Mouse (Mus musculus): ENCODE measurements at regions not wholly inside any gene's neighbourhood (a gene's known extent, or its start where the extent isn't known, plus 50 kb on each side); places are given as distances from the start of the nearest gene placed in this dataset.

- DNase-seq, result no peak
These were observed 53.5 kb upstream of the Ralgapa2 start for GRCm38 (mm10) chr2:146565693-146566092.

GRCm38 (mm10) chr2:146568171-146568842 lies 56.2 kb upstream of the Ralgapa2 start:
- no peak for DNase-seq

- DNase-seq, result no peak
These were observed 58.9 kb upstream of the Ralgapa2 start for GRCm38 (mm10) chr2:146571036-146571435.

DNA sequence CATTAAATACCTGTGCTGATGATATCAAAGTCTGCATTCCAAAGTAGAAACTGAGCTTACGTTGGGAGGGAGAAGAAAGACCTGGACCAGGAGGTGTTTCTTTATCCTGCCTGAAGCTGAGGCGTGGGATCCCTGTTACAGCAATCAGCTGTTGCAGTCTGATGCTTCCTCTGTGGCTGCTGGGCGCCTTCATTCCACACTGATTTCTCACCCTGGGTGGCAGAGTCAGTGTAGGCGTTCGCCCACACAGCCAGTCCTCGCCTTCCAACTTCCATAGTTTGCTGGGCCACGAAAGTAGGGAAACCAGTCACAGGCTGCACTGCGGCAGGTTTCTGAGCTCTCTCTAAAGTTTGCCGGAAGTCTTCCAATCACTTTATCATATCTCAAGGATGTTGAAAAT lies 59.7 kb upstream of the Ralgapa2 start:
- no peak for DNase-seq

GRCm38 (mm10) chr2:146575610-146576297 lies 63.6 kb upstream of the Ralgapa2 start:
- DNase-seq, result no peak

GRCm38 (mm10) chr2:146576298-146576905 lies 64.3 kb upstream of the Ralgapa2 start:
- no peak for DNase-seq

GRCm38 (mm10) chr2:146577096-146577495 lies 65.0 kb upstream of the Ralgapa2 start:
- no peak for DNase-seq

DNA sequence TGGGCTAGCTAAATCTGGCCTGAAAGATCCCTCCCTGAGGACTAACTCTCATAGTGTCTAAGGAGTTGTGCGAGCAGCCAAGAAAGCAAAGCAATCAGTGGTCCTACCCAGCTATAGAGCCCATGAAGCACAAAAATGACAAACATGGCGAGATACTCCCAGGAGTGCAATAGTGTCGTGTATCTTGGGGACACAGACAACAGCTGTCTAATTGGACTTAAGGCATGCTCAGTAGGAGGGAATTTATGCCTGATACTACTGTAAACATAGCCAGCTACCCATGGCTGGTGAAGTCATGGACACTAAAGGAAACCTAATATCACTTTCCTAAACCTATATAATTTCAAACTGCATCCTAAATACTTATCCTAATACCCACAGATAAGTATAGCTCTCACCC lies 69.1 kb upstream of the Ralgapa2 start:
- no peak for DNase-seq

- DNase-seq, result no peak
These were observed 71.8 kb upstream of the Ralgapa2 start for GRCm38 (mm10) chr2:146583807-146584388.

DNA sequence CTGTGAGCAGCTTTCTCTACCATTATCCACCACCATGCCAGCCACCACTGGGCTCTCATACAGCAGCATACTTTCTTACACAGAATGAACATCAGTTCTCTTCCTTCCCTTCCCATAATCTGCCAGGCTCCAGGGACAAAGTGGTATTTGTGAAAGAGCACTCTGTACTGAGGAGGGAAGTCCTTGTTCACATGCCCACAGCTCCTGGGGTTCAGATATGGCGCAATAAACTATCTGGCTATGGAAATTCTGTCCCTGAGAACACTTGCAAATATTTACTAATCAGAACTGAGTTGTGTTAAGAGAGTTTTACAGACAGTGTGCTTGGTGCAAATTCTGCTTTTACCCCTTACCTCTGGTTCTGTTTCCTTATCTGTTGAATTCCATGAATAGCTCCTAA lies 74.2 kb upstream of the Ralgapa2 start:
- no peak for DNase-seq

DNA sequence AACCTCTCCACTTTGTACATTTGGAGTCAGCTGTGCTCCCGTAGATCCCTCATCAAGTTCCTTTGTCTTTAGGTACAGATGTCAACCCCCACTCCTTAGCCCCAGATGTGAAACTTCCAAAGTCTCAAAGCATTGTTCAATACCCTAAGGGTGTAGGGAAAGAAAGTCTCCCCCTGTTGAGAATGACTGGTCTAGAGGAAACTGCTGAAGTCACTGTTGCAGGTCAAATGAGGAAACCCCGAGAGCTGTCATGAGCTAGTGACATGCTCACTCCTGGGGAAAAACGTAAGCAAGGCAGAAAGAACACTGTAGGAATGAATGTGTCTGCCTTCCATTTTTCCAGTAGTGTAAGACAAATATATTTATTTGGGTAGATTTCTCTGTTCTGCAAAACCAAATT lies 74.8 kb upstream of the Ralgapa2 start:
- no peak for DNase-seq

DNA sequence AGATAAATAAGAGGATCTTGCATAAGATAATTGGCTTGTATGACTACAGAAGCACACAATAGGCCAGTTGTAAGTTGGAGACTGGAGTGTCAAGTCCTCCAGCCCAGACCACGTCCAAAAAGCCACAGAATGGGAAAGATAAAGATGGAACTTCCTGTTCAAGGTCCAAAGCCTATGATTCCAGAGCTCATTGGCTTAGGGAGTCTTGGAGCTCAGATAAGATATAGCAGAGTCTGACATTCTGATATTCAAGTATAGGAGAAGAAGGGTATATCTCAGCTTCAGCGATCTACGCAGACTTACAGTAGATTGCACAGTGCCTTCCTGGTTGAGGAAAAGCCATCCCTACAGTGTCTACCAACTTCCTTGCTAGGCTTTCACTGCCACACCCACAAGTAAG lies 77.7 kb upstream of the Ralgapa2 start:
- no peak for DNase-seq

DNA sequence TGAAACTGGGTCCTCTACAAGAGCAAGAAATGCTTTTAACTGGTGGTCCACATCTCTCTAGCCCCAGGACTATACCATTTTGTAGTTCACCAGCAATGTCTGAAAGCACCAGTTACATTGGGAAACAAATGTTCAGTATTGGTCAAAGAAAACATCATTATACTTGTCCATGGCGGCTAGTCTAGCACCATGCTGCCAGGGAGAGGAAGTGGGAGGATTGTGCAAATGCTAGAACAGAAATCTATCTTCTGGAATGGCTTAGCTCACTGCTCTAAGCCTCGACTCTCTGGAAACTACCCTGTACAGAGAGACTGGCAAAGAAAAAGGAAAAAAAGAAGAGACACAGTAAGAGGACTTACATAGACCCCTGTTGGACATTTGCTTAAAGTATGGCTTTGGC lies 81.1 kb upstream of the Ralgapa2 start:
- DNase-seq, result no peak

GRCm38 (mm10) chr2:146594212-146594611 lies 82.1 kb upstream of the Ralgapa2 start:
- no peak for DNase-seq

DNA sequence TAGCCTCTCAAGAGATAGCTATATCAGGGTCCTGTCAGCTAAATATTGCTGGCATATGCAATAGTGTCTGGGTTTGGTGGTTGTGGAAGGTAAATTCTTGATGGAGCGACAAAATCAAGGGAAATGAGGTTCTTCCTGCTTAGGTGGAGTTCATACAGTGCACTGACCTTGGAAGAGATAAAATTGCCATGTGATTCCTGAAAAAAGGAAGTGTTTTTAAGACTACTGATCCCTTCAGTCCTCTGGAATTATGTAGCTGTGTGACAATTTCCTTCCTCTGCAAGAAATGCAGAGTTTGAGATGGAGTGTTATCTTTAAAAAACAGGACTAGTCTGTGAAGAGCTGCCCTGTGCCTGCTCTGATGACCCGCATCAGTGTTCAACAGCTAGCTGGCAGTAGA lies 83.5 kb upstream of the Ralgapa2 start:
- no peak for DNase-seq

DNA sequence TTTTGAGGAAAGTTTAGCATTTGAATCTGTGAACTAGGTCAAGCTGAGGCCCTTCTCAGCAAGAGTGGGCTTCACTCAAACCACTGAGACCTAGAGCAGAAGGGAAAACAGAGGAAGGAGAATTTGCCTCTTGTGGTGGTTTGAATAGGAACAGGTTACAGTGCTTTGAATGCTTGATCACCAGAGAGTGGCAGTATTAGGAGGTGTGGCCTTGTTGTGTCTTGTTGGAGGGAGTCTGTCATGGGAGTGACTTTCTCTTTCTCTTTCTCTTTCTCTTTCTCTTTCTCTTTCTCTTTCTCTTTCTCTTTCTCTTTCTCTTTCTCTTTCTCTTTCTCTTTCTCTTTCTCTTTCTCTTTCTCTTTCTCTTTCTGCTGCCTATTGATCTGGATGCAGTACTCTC lies 94.0 kb upstream of the Ralgapa2 start:
- no peak for DNase-seq

- no peak for DNase-seq
These were observed 98.8 kb upstream of the Ralgapa2 start for GRCm38 (mm10) chr2:146610896-146611295.

GRCm38 (mm10) chr2:146611886-146612521 lies 99.9 kb upstream of the Ralgapa2 start:
- DNase-seq, result peak; percentile 38

- DNase-seq, result peak; percentile 42
These were observed 100.6 kb upstream of the Ralgapa2 start for GRCm38 (mm10) chr2:146612522-146613288.

GRCm38 (mm10) chr2:146621167-146621566 lies 109.0 kb upstream of the Ralgapa2 start:
- peak; percentile 7 for DNase-seq

DNA sequence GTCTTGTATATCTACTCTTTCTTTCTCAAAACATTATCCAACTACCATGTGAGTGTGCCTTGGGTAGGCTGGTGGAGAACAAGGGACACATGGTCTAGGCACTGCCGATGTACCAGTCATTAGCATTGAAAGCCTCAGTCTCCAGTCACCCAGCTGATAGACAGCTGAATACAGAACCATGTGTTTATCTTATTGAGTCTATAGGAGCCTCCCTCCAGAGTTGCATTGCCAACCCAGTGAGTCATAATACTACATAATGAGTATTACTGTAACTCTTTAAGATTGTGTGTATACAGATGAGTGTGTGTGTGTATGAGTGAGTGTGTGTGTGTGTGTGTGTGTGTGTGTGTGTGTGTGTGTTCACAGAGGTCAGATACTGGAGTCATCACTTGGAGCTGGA lies 110.9 kb upstream of the Ralgapa2 start:
- DNase-seq, result no peak

- no peak for DNase-seq
These were observed 112.1 kb upstream of the Ralgapa2 start for GRCm38 (mm10) chr2:146624207-146624606.

Data from thymus, postnatal 25 days (tissue).